Mouse (Mus musculus) forebrain, embryonic 10.5 days (tissue): ENCODE measurements around the gene Eif4b. TPM values are rescaled to one million over a fixed set of nuclear protein-coding genes. Genes with fewer than 3 reads are reported as not detected.

Experiments
- DNase-seq: peaks from one replicate; pipeline ENCODE4 v3.0.0-alpha.2; 2017; ENCODE audit warnings: low spot score; ENCODE audit errors: extremely low spot score
- H3K27ac ChIP-seq: fragments of 300-500 bp; sonication (generic); 2 replicates; pipeline ENCODE4 v1.5.1; 2016; ENCODE audit warnings: mild to moderate bottlenecking
- H3K27me3 ChIP-seq: fragments of 300-500 bp; sonication (generic); 2 replicates; pipeline ENCODE4 v1.6.1; 2016; ENCODE audit warnings: mild to moderate bottlenecking; ENCODE audit not compliant: poor library complexity, severe bottlenecking
- H3K36me3 ChIP-seq: fragments of 300-500 bp; sonication (generic); replicated peaks from 2 replicates; pipeline ENCODE4 v1.6.1; 2016; ENCODE audit warnings: mild to moderate bottlenecking, moderate library complexity
- H3K4me1 ChIP-seq: fragments of 300-500 bp; sonication (generic); 2 replicates; pipeline ENCODE4 v1.6.1; 2016
- H3K4me3 ChIP-seq: fragments of 300-500 bp; sonication (generic); 2 replicates; pipeline ENCODE4 v1.5.1; 2016; ENCODE audit warnings: mild to moderate bottlenecking, moderate library complexity
- H3K9me3 ChIP-seq: fragments of 300-500 bp; sonication (generic); 2 replicates; pipeline ENCODE4 v1.6.1; 2016; ENCODE audit warnings: mild to moderate bottlenecking, moderate library complexity
- WGBS: fragments of 180-500 bp; shearing (Covaris S2); methylation state at CpG from one replicate; pipeline ENCODE4 v1.1.7; 2016; 5-methylcytosine and 5-hydroxymethylcytosine counted together
- polyA plus RNA-seq: library from polyadenylated mRNA; unstranded; fragments of >200 nt; fragmentation: Nextera tagmentation; extraction: Ambion mirVana; gene quantifications from 2 replicates; pipeline ENCODE4 v1.2.1, GENCODE M21; 2016

Eif4b gene
- polyA plus RNA-seq, 1 experiment from 2014 or later, result 140 TPM

DNA sequence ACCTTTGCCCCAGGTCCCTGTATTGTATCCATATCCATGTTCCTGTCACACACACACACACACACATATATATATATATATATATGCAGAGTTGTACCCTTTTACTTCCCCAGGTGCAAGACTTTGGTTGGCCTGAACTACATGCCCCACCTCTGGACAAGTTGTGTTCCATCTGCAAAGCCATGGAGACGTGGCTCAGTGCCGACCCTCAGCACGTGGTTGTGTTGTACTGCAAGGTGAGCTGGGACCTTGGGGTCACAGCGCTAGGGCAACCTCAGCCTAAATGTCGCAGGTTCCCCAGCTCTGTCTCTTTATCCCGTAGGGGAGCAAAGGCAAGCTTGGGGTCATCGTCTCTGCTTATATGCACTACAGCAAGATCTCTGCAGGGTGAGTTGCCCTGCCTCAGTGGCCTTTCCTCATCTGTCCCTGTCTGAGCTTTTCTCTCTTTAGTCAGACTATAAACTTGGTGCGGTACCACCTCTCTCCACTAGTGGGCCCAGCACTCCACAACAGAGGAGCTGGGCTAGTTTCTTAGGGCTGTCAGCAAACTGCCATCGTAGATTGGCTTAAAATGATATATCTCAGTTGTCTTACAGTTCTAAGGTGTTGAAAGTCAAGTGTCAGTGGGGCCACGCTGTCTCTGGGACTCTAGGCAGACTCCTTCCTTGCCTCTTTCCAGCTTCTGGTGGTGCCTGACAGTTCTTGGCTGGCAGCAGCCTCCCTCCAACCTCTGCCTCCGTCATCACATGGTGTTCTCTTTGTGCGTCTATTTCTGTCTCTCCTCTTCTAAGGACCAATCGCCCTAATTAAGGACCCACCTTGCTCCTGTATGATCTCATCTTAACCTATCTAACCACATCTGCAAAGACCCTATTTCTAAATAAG is 34.4 kb downstream of the Eif4b start:
- Histone ChIP-seq H3K4me3 (no peak overlapping the region), H3K27ac (no peak overlapping the region), H3K36me3 (peaks cover 27% of the 10 kb centered on the region), H3K9me3 (no peaks in the 10 kb centered on the region), H3K4me1 (peaks cover 66% of the 10 kb centered on the region), H3K27me3 (peaks cover 58% of the 10 kb centered on the region)
- 46% methylated on average over 13 of the region's 13 CpGs for WGBS
- peak; percentile 68 for DNase-seq

DNA sequence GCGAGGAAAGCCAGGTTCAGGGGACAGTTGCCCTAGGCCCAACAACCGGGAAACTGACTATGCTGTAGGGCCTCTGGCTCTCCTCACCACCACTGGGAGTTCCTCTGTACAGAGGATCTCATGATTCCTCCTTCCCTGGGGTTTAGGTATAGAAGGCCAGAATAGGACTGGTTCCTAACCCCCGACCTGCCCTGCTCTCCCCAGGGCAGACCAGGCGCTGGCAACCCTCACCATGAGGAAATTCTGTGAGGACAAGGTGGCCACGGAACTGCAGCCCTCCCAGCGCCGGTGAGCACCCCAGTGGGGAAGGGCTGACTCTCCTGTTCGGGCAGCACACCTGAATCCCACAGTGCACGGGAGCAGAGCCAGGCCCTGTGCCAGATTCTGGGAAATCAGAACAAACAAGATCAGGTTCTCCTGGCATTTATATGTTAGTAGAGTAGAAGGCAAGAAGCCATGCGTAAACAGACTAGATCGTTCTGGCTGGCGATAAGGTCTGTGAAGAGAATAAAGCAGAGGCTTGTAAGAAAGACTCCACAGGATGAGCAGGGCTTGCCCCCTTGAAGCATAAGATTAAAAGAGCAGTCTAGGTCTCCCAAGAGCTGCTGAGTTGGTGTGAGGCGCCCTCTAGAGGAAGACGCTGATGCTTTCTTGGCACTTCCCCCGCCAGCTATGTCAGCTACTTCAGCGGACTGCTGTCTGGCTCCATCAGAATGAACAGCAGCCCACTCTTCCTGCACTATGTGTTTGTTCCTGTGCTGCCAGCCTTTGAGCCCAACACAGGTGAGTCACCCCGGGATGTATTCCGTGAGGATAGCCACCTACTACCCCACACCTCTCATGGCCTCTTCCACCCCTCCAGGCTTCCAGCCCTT is 35.3 kb downstream of the Eif4b start:
- Histone ChIP-seq H3K27ac (no peak overlapping the region), H3K9me3 (no peaks in the 10 kb centered on the region), H3K36me3 (peaks cover 34% of the 10 kb centered on the region), H3K4me3 (no peak overlapping the region), H3K27me3 (peaks cover 49% of the 10 kb centered on the region), H3K4me1 (peaks cover 59% of the 10 kb centered on the region)
- WGBS, result 48% methylated on average over 18 of the region's 18 CpGs
- DNase-seq, result peak; percentile 63

DNA sequence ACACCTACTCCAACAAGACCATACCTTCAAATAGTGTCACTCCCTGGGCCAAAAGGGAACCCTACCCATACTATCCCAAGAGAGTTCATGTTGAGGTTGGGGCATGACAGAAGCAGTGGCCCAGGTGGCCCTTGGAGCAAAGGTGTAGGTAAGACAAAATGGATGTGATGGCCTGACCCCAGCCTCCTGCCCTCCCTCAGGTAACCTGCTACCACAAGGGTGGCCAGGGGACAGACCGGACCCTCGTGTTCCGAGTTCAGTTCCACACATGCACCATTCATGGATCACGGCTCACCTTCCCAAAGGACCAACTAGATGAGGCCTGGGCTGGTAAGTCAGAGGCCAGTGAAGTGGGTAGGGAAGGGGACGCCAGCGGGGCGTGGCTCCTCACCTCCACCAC is 36.7 kb downstream of the Eif4b start:
- 95% methylated on average over 7 of the region's 7 CpGs for WGBS
- Histone ChIP-seq H3K27me3 (peaks cover 36% of the 10 kb centered on the region), H3K4me3 (no peak overlapping the region), H3K27ac (no peak overlapping the region), H3K4me1 (peaks cover 46% of the 10 kb centered on the region), H3K9me3 (no peaks in the 10 kb centered on the region), H3K36me3 (peaks cover 45% of the 10 kb centered on the region)
- DNase-seq, result no peak

DNA sequence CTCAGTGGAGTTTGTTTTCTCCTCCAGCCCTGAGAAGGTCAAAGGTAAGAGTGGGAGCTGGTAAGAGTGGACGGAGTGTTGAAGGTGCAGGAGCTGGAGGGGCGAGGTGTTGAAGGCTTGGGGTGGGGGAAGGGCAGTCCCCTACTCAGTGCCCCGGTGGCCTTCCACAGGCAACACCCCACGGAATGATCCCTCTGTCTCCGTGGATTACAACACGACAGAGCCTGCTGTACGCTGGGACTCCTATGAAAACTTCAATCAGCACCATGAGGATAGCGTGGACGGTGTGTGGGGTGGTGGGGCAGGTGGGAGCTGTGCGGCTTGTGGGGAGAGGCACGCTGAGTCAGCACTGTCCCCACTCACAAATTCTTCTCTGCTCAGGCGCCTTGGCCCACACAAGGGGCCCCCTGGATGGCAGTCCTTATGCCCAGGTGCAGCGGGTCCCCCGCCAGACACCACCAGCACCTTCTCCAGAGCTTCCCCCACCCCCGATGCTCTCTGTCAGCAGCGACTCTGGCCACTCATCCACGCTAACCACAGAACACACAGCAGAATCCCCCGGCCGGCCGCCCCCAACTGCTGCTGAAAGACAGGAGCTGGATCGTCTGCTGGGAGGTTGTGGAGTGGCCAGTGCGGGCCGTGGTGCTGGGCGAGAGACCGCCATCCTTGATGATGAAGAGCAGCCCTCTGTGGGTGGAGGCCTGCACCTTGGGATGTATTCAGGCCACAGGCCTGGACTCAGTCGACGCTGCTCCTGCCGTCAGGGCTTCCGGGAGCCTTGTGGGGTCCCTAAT is 37.3 kb downstream of the Eif4b start:
- H3K9me3 ChIP-seq, result no peaks in the 10 kb centered on the region
- peak overlapping the region; percentile 30; the same call in 1 of the 2 replicates for H3K27ac ChIP-seq
- peaks cover 40% of the 10 kb centered on the region for H3K4me1 ChIP-seq
- no peak overlapping the region for H3K4me3 ChIP-seq
- H3K36me3 ChIP-seq, result peaks cover 51% of the 10 kb centered on the region
- DNase-seq, result no peak
- peaks cover 29% of the 10 kb centered on the region for H3K27me3 ChIP-seq
- WGBS, result 83% methylated on average over 29 of the region's 29 CpGs

DNA sequence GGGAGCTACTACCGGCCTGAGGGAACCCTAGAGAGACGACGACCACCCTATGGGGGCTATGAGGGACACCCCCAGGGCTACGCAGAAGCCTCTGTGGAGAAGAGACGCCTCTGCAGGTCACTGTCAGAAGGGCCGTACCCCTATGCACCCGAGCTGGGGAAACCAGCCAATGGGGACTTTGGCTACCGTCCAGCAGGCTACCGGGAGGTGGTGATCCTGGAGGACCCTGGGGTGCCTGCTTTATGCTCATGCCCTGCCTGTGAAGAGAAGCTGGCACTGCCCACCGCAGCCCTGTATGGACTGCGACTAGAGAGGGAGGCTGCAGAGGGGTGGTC is 37.9 kb downstream of the Eif4b start:
- Histone ChIP-seq H3K9me3 (no peaks in the 10 kb centered on the region), H3K27me3 (peaks cover 24% of the 10 kb centered on the region), H3K4me1 (peaks cover 34% of the 10 kb centered on the region), H3K36me3 (peaks cover 57% of the 10 kb centered on the region), H3K27ac (peak overlapping the region; percentile 30; the same call in 1 of the 2 replicates), H3K4me3 (no peak overlapping the region)
- DNase-seq, result no peak
- 89% methylated on average over 11 of the region's 11 CpGs for WGBS

DNA sequence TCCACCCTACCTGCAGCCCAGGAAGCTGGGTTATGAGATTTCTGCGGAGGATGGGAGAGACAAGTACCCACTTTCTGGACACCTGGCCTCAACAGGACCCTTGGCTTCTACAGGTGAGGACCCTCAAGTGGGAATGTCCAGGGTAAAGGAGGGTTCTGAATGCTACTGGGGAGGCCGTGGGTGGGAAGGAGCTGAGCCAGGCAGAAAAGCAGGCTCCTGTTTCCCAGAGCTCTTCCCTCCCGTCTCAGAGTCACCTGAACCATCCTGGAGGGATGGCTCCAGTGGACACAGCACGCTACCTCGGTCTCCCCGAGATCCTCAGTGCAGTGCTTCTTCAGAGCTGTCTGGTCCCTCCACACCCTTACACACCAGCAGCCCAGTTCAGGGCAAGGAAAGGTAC is 38.6 kb downstream of the Eif4b start:
- H3K9me3 ChIP-seq, result no peaks in the 10 kb centered on the region
- H3K4me3 ChIP-seq, result no peak overlapping the region
- H3K27ac ChIP-seq, result no peak overlapping the region
- H3K36me3 ChIP-seq, result peaks cover 64% of the 10 kb centered on the region
- H3K4me1 ChIP-seq, result peaks cover 27% of the 10 kb centered on the region
- 87% methylated on average over 6 of the region's 6 CpGs for WGBS
- H3K27me3 ChIP-seq, result peaks cover 16% of the 10 kb centered on the region
- no peak for DNase-seq

DNA sequence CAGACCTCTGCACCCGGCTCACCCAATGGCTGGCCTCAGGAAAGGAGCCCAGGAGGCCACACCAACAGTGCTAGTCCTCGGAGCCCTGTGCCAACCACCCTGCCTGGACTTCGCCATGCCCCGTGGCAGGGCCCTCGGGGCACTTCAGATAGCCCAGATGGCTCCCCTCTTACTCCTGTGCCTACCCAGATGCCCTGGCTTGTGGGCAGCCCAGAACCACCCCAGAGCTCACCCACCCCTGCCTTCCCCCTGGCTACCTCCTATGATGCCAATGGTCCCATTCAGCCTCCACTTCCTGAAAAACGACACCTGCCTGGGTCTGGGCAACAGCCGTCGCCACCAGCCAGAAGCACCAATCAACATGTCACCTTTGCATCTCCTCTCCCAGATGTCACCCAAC is 39.3 kb downstream of the Eif4b start:
- no peak overlapping the region for H3K27ac ChIP-seq
- no peaks in the 10 kb centered on the region for H3K9me3 ChIP-seq
- no peak for DNase-seq
- peaks cover 21% of the 10 kb centered on the region for H3K4me1 ChIP-seq
- H3K4me3 ChIP-seq, result no peak overlapping the region
- peaks cover 70% of the 10 kb centered on the region for H3K36me3 ChIP-seq
- H3K27me3 ChIP-seq, result peaks cover 10% of the 10 kb centered on the region
- WGBS, result 85% methylated on average over 8 of the region's 8 CpGs

DNA sequence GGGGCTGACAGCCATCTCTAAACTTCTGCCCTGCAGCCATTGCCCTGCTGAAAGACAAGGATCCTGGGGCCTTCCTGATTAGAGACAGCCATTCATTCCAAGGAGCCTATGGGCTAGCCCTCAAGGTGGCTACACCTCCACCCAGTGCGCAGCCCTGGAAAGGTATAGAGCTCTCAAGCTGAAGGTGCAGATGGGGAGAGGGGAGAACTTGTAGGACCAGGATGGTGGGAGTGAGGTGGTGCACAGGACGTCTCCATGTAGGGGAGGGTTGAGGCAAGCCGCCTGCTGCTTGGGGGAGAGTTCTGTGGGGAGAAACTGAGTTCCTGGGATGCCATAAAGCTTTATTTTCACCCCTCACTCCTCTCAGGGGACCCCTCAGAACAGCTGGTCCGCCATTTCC is 40.1 kb downstream of the Eif4b start:
- Histone ChIP-seq H3K4me3 (no peak overlapping the region), H3K36me3 (peaks cover 79% of the 10 kb centered on the region), H3K27ac (no peak overlapping the region), H3K4me1 (peaks cover 20% of the 10 kb centered on the region), H3K27me3 (peaks cover 2% of the 10 kb centered on the region; the same call in 1 of the 2 replicates), H3K9me3 (no peaks in the 10 kb centered on the region)
- DNase-seq, result no peak
- 91% methylated on average over 4 of the region's 4 CpGs for WGBS

DNA sequence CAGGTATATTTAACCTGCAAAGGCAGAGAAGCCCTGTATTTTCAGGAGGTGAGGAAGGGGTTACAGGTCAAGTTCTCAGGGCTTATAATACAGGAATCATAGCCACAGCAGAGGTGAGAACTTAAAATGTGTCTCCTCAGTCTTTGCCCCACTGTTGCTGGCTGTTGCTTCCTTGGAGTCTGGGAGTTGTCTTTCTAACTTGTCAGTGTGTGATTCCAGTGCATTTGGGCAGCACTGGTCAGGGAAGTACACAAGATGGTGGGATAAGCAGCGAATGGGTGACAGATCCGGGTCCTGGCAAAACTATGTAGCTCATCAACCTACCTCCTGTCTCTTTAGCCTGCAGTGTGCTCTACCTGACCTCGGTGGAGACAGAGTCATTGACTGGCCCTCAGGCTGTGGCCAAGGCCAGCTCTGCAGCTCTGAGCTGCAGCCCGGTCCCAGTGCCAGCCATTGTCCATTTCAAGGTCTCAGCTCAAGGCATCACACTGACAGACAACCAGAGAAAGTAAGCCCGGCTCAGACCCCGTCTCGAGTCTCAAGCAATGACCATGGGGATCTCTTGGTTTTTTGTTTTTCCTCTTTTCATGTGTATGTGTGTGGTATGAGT is 41.2 kb downstream of the Eif4b start:
- peaks cover 12% of the 10 kb centered on the region for H3K4me1 ChIP-seq
- 90% methylated on average over 7 of the region's 7 CpGs for WGBS
- H3K9me3 ChIP-seq, result no peaks in the 10 kb centered on the region
- H3K27me3 ChIP-seq, result no peaks in the 10 kb centered on the region
- H3K36me3 ChIP-seq, result peaks cover 90% of the 10 kb centered on the region
- no peak overlapping the region for H3K4me3 ChIP-seq
- no peak for DNase-seq
- no peak overlapping the region for H3K27ac ChIP-seq

DNA sequence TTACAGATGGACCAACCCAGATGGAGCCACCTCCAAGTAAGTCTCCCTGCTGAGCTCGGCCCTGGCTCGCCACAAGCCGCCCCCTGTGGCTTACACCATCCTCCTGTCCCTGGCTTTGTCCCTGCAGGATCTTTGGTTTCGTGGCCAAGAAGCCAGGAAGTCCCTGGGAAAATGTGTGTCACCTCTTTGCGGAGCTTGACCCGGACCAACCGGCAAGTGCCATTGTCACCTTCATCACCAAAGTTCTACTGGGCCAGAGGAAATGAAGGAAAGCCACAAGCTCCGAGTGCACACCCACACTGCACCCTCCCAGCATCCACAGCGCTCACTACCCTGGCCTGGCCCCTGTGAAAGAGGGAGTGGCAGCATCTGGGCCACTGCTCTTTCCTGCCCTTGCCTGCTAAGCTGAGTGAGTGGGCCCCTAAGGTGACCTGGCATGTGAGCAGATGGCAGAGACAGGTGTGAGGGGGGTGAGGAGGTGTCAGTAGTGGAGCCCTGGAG is 42.2 kb downstream of the Eif4b start:
- no peak for DNase-seq
- 64% methylated on average over 9 of the region's 9 CpGs for WGBS
- H3K4me1 ChIP-seq, result peaks cover 21% of the 10 kb centered on the region
- no peak overlapping the region for H3K4me3 ChIP-seq
- H3K27me3 ChIP-seq, result no peaks in the 10 kb centered on the region
- peaks cover 94% of the 10 kb centered on the region for H3K36me3 ChIP-seq
- H3K27ac ChIP-seq, result 0 out of 2 replicates have a peak overlapping the region, but pooled peaks have one; percentile 25
- H3K9me3 ChIP-seq, result no peaks in the 10 kb centered on the region

DNA sequence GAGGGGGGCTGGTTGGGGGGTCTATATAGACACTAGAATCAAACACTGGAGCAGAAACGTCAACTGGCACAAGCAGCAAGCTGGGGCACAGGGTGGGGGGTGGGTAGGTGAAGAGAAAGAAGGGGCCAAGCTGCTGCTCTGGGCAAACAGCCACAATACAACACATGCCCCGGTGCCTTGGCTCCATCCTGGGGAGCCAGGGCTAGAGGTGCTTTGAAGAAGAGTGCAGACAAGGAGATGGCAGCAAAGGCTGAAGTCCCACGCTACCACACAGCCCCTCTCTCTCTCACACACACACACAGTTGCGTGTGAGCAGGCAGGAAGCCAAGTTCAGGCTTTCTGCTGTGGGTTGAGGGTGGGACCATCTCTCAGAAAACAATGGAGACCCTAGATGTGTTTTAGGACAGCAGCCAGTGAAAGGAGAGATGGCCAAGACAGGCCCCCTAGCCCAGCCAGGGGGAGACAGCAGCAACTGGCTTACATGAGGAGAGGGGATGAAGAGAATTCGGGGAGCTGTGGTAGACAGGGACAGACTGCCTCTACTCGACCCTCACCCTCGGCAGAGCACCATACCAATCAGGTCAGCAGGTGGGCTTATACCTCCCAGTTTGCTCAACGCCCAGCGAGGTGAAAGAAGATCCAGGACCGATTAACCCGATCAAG is 43.3 kb downstream of the Eif4b start:
- Histone ChIP-seq H3K4me1 (peaks cover 21% of the 10 kb centered on the region), H3K27ac (no peak overlapping the region), H3K36me3 (peaks cover 94% of the 10 kb centered on the region), H3K27me3 (no peaks in the 10 kb centered on the region), H3K4me3 (no peak overlapping the region), H3K9me3 (no peaks in the 10 kb centered on the region)
- 85% methylated on average over 11 of the region's 11 CpGs for WGBS
- DNase-seq, result no peak
